Mouse (Mus musculus) megakaryocyte, embryonic 14.5 days (primary cell): ENCODE data around the gene Bri3.

Experiments used
- FLI1 ChIP-seq: IDR thresholded peaks from 2 replicates; pipeline ENCODE4 v1.6.1; 2012; ENCODE audit warnings: low read length, inconsistent platforms, mixed read lengths
- GATA1 ChIP-seq: IDR thresholded peaks from 3 replicates; pipeline ENCODE4 v1.6.1; 2012; ENCODE audit warnings: mixed read lengths, low read length, inconsistent platforms, borderline replicate concordance

DNA sequence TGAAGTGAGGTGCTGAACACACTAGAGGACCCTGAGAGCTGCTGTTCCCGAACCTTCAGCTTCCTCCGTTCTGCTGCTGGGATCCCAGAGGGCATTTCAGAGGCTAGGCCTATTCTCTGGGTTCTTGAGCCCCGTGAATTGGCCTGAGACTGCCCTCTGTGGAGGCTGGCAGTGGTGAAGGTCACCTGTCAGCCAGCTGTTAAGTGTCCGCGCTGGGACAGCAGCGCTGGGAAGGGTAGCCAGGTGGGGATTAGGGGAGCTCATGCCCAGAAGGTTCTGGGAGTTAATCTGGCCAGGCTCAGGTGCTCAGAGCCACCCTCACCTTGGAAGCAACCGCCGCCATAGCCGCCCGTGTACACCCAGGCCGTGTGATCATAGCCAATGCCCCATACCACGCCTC lies 39.9 kb upstream of the Bri3 start:
- TF ChIP-seq FLI1 (no peak), GATA1 (no peak)
